Mouse (Mus musculus) left cerebral cortex, adult 2 months (tissue): ENCODE measurements at regions not wholly inside any gene's neighbourhood (a gene's known extent, or its start where the extent isn't known, plus 50 kb on each side); places are given as distances from the start of the nearest gene placed in this dataset.

Experiments
- DNase-seq, 2 experiments: peaks; one replicate each; pipeline ENCODE4 v3.0.0; 2021 to 2022; ENCODE audit warnings: low spot score in 2 of 2, mixed read lengths in 1 of 2; ENCODE audit errors: extremely low spot score in 1 of 2
- H3K27ac ChIP-seq: fragments of 200-600 bp; 2 replicates; pipeline ENCODE4 v1.8.1; 2022
- H3K4me3 ChIP-seq: fragments of 200-600 bp; 2 replicates; pipeline ENCODE4 v1.8.1; 2022
- CTCF ChIP-seq: fragments of 200-600 bp; IDR thresholded peaks from 2 replicates; pipeline ENCODE4 v1.8.1; 2022; ENCODE audit warnings: antibody characterized with exemption, mild to moderate bottlenecking, moderate library complexity
- intact Hi-C: fragments of 180-260 bp; cut with DNase I; formaldehyde crosslinking; loops from one replicate; pipeline ENCODE4 v1.15.1; 2025

DNA sequence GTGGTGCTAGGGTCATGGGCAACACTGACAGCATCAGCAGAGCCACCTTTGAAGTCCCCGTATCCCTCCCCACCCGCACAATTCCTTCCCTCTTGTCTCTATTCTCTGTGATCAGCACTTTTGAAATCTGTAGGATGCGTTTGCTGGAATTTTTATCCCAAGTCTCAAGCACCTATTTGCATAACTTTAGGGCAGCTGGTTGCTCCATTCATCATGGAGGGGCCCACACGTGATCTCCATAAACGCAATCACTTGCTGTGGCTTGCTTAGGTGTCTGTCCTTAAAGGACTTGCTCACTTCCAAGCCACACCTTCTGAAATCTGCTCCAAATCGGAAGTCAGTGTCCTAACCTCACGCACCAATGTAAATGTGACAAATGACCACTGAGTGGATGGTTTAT is 80.7 kb upstream of the Mgme1 start:
- H3K27ac ChIP-seq, result no peak overlapping the region
- no peak overlapping the region for H3K4me3 ChIP-seq
- TF ChIP-seq CTCF, result no peak
- no peak for DNase-seq
- intact Hi-C loops, result no loop called here

DNA sequence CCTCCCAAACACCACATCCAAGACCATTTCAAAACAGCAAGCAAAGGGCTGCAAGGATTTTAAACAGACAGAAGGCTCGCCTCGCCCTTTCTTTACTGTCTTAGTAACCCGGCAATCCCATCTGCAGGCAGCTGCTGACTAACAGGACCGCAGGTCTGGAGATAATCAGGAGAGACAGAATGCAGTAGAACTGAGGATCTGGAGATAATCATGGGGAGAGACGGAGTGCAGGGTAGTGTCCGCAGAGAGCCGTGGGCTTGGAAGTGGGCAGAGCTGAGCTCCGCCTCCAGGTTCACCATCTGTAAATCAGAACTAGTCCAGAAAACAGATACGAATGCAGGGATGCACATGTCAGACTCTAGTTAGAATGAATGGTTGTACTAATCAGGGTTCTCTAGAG is 79.4 kb upstream of the Mgme1 start:
- Histone ChIP-seq H3K27ac (no peak overlapping the region), H3K4me3 (no peak overlapping the region)
- no peak for DNase-seq
- intact Hi-C loops, result no loop called here
- no peak for TF ChIP-seq CTCF

DNA sequence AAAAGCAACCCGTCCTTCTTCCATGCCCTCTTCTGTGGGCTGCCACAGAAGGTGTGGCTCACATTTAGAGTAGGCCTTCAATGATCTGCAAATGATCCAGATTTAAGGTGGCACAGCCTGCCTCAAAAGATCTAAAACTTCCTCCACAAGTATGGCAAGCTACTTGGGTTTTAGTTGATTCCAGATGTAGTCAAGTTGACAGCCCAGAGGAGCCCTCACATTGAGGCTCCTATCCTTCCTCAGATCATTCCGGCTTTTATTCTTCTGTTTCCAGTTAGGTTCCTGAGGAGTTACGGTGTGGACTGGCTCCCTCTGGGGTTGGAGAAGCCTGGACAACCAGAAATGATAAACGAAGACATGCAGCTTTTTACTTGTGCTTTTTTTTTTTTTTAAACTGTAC is 78.8 kb upstream of the Mgme1 start:
- no peak for DNase-seq
- intact Hi-C loops, result no loop called here
- no peak for TF ChIP-seq CTCF
- Histone ChIP-seq H3K4me3 (no peak overlapping the region), H3K27ac (no peak overlapping the region)

DNA sequence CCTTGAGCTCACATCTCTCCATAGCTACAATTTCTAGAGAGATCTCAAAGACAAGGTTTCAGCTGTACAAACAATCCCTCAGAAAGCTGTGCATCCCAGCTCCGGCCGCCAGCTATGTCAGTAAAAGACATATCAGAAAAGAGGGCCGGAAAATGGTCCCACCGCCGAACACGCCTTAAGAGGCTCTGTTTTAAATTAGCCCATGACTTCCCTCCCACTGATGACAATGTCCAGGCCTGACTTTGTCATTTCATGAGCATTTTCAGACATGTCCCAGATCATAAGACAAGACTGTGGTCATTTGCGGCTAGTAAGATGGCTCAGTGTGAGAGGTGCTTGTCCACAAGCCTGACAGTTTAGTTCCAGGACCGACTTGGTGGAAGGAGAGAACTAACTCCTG is 78.0 kb upstream of the Mgme1 start:
- H3K4me3 ChIP-seq, result no peak overlapping the region
- intact Hi-C loops, result no loop called here
- no peak for TF ChIP-seq CTCF
- no peak for DNase-seq
- H3K27ac ChIP-seq, result no peak overlapping the region

DNA sequence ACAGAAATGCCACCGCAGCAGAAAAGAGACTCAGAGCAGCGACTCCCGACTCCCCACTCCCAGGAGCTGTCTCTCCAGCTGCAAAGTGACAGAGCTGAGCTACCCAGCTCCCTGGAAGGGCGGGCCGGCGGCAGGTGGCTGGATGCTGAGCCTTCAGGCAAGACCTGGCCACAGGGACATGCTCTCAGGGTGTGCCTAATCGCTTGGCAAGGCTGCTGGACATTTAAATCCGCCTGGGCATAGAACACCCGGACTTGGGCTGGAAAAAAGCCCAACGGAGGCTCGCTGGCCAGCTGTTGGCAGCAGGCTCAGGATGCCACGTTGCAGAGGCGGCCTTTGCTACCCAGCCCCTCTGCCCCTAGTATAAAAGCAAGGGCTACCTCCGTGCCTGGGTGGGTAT is 74.6 kb upstream of the Mgme1 start:
- no peak for DNase-seq
- no peak overlapping the region for H3K27ac ChIP-seq
- no peak for TF ChIP-seq CTCF
- intact Hi-C loops, result no loop called here
- H3K4me3 ChIP-seq, result no peak overlapping the region

DNA sequence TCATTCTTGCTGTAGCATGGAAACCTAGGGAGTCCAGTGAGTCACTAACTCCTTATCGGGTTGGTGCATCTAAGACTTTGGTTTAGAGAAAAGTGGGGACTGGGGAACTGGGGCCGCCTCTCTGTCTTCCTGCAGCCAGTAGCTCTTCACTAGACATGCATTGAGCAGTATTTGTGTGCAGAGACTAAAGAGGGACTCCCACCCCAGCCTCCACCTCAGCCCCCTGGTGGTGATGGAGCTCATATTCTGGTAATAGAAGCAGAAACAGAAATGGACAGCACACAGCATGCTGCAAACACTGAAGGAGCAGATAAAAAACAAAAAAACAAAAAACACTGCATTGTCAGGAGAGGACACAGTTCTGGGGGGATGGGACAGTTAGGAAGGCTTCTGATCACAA is 73.3 kb upstream of the Mgme1 start:
- TF ChIP-seq CTCF, result peak; percentile 32
- no peak for DNase-seq
- no peak overlapping the region for H3K27ac ChIP-seq
- intact Hi-C loops, result no loop called here
- H3K4me3 ChIP-seq, result no peak overlapping the region

DNA sequence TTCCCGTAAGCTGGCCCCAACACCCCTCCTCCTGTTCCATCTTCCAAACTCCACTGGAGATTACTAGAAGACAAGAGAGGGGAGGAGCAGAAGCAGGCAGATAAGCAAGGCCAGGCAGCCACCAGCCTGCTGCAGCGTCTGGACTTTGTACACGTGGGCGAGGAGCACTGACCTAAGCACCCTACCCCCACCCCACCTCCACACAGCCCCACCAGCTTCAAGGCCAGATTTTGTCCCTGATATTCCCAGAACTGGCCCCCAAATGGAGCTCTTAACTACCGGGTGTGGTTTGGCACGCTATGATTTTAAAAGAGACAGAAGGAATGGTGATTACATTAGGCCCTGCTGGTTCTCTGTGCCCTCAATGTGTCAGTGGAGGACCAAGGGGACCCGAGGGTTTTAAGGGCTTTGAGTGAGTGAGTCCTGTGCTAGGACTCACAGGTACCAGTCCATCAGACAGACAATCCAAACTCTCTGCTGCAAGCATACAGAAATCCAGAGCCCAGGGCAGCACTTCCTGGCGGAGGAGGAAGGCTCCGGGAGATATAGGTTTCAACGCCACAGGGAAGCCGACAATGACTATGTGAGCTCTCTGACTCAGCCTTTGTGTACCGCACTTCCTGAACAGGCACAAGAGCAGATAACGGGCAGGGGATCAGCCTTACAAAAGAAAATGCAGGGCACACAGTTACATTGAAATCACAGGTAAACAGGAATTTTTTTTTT is 72.0 kb upstream of the Mgme1 start:
- TF ChIP-seq CTCF, result no peak
- Histone ChIP-seq H3K27ac (no peak overlapping the region), H3K4me3 (no peak overlapping the region)
- intact Hi-C loops, result no loop called here
- DNase-seq, result no peak
